Mouse (Mus musculus) ovary, postnatal 10 days (tissue): ENCODE data around the gene Vtcn1.

Experiments used
- DNase-seq: peaks from one replicate; pipeline ENCODE4 v3.0.0; 2022; ENCODE audit warnings: low spot score

The Vtcn1 gene

GRCm38 (mm10) chr3:100921825-100922505, 96.7 kb downstream of the Vtcn1 start, which contains the start of gene Trim45:
Gene Trim45, plus strand, starts transcription at chr3:100922202.
- peak; percentile 98 for DNase-seq

- DNase-seq: no peak
These were observed 97.5 kb downstream of the Vtcn1 start for GRCm38 (mm10) chr3:100922506-100923375.

- no peak for DNase-seq
These were observed 98.9 kb downstream of the Vtcn1 start for GRCm38 (mm10) chr3:100924065-100924732.

DNA sequence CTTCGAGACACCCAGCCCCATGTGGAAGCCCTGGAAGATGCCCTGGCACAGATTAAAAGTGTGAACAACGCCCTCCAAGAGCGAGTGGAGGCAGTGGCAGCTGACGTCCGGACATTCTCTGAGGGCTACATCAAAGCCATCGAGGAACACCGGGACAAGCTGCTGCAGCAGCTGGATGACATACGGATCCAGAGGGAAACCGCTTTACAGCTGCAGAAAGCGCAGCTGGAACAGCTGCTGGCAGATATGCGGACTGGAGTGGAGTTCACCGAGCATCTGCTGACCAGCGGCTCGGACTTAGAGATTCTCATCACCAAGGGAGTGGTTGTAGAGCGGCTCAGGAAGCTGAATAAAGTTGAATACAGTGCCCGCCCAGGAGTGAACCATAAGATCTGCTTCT, 99.9 kb downstream of the Vtcn1 start:
- DNase-seq: no peak

- no peak for DNase-seq
These were observed 106.2 kb downstream of the Vtcn1 start for GRCm38 (mm10) chr3:100931332-100932076.

DNA sequence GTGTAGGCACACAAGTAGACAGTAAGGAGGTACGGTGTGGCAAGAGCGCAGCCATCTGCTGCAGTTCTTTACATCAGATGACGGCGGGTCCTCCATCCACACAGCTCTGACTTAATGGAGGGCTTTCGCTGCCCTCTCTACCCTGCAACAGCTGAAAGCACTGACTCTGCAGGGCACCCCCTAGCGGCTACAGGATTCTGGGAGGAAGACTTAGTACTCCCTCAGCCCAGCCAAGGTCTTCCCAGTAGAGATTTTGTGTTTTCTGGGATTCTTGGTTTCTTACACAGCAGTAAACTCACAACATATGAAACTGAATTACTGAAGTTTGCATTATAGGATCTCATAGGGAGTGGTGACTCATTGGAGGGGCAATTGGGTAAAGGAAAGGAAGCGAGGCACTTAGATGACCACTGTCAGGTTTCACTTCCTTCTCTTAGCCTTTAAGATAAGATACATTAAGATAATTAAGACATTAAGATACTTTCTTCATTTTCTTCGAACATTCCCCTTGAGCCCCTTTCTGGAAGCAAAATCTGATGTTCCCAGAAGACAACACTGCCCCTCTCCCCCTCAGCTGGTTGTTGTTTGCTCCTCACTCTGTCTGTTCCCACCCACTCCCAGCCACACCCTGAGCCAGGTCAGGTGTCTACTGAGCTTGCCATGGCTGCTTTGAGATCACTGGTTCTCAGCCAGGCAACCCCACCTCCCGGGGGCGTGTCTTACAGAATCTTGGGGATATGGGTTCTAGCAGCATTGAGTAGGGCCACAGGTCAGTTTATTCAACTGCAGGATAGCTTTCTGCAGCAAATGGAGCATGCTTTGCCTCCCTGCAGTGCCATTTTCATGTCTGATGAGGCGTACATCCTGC, 107.1 kb downstream of the Vtcn1 start:
- DNase-seq: no peak

DNA sequence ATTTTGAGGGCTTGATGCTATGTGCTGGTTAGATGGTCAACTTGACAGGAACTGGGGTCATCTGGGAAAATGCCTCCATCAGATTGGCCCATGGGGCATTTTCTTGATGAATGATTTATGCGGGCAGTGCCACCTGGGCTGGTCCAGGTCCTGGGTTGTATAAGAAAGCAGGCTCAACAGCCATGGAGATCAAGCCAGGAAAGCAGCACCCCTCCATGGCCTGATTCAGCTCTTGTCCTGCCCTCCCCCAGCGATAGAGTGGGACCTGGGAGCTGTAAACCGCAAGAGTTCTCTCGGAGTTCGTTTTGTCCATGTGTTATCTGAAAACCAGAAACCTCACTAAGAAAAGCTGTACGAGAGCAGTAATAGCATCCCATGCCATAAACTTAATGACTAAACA, 110.3 kb downstream of the Vtcn1 start:
- no peak for DNase-seq

DNA sequence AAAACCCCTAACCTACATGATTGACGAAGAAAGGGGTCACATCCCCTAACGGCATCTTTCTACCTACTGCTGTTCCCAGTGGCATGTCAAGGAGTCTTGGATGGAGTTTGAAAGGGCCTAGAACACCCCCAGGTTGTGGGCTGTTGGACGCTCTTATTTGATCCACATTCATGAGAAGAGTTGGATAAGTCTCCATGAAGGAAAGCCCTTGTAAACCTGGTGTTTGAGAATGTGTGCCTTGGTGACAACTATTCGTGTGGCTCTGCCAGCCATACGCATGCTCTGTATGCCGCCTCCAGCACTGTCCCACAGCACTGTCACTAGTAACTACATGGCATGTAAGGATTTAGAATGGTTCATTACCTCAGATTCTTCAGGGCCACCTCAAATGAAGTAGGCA, 110.9 kb downstream of the Vtcn1 start:
- DNase-seq: no peak

GRCm38 (mm10) chr3:100938211-100938610, 113.0 kb downstream of the Vtcn1 start:
- DNase-seq: no peak

DNA sequence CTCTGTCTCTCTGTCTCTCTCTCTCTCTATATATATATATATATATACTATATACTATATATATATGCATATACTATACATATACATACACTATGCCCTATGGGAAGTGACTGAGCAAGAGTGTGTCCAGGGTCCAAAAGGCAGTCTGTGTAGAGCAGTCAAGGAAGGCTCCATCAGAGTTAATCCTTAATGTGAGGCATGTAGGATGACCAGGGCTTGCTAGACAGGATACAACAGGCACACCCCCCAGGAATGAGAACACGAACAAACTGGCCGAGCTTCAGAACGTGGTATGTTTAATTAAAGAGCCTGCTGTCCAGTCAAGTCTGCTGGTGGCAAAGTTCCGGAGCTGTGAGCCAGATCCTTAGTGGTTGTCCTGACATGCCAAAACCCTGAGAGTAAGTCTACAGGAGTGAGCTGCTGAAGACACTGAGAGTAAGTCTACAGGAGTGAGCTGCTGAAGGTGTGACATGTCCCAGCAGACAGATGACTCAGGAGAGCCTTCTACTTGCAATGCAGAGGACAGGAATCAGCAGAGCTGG, 115.3 kb downstream of the Vtcn1 start:
- no peak for DNase-seq
